Mouse (Mus musculus) forebrain, postnatal 0 days (tissue): ENCODE data around the gene Lgi2. TPM values are rescaled to one million over a fixed set of nuclear protein-coding genes. Genes with fewer than 3 reads are reported as not detected.
A peak's percentile ranks its signal among the peaks of the same experiment; 100 is the strongest.

Source experiments
- ATAC-seq: fragments of 200-750 bp; cut with Nextera tagmentation; 2 replicates; pipeline ENCODE4 v1.8.0; 2017; ENCODE audit warnings: mild to moderate bottlenecking, moderate library complexity
- DNase-seq: peaks from one replicate; pipeline ENCODE4 v3.0.0-alpha.2; 2015
- H3K27ac ChIP-seq: fragments of 300-500 bp; sonication (generic); 2 replicates; pipeline ENCODE4 v1.5.1; 2014; ENCODE audit warnings: low read depth, mild to moderate bottlenecking, antibody characterized with exemption, low read length, moderate library complexity, mixed read lengths
- H3K27me3 ChIP-seq: fragments of 300-500 bp; sonication (generic); 2 replicates; pipeline ENCODE4 v1.6.1; 2014; ENCODE audit warnings: mild to moderate bottlenecking, low read length, mixed read lengths; ENCODE audit not compliant: insufficient read depth
- H3K36me3 ChIP-seq: fragments of 300-500 bp; sonication (generic); 2 replicates; pipeline ENCODE4 v1.6.1; 2014; ENCODE audit warnings: mild to moderate bottlenecking, moderate library complexity; ENCODE audit not compliant: insufficient read depth
- H3K4me1 ChIP-seq: fragments of 300-500 bp; sonication (generic); 2 replicates; pipeline ENCODE4 v1.6.1; 2014; ENCODE audit warnings: antibody characterized with exemption; ENCODE audit not compliant: insufficient read depth
- H3K4me2 ChIP-seq: fragments of 300-500 bp; sonication (generic); 2 replicates; pipeline ENCODE4 v1.6.1; 2014; ENCODE audit warnings: low read depth, mild to moderate bottlenecking, moderate library complexity
- H3K4me3 ChIP-seq: fragments of 300-500 bp; sonication (generic); 2 replicates; pipeline ENCODE4 v1.5.1; 2014; ENCODE audit warnings: low read depth, low read length, mixed read lengths
- H3K9ac ChIP-seq: fragments of 300-500 bp; sonication (generic); 2 replicates; pipeline ENCODE4 v1.6.1; 2014; ENCODE audit warnings: mild to moderate bottlenecking
- H3K9me3 ChIP-seq: fragments of 300-500 bp; sonication (generic); 2 replicates; pipeline ENCODE4 v1.6.1; 2016; ENCODE audit warnings: low read length
- CTCF ChIP-seq: sonication (generic); IDR thresholded peaks from 2 replicates; pipeline ENCODE4 v1.5.1; 2016; ENCODE audit warnings: antibody characterized with exemption, control low read depth, low read depth
- WGBS: fragments of 180-500 bp; shearing (Covaris S2); extraction: QIAGEN DNeasy Blood & Tissue Kit; methylation state at CpG from one replicate; pipeline ENCODE4 v1.1.7; 2014; 5-methylcytosine and 5-hydroxymethylcytosine counted together
- polyA plus RNA-seq: library from polyadenylated mRNA; unstranded; fragments of >200 nt; fragmentation: Nextera tagmentation; extraction: Ambion mirVana; gene quantifications from 2 replicates; pipeline ENCODE4 v1.2.1, GENCODE M21; 2015
- total RNA-seq: library from RNA; depleted of rRNA; stranded (reverse); fragments of >200 nt; gene quantifications from 2 replicates; pipeline ENCODE4 v1.2.3, GENCODE M21; 2014; rRNA removed

Lgi2 gene
- total RNA-seq (14.6 and 15.1 TPM in 2 replicates), polyA plus RNA-seq (4.3 and 6.1 TPM in 2 replicates)

- Histone ChIP-seq H3K9ac (peak within 1 kb of the TSS; percentile 63), H3K4me1 (no peaks in the 10 kb centered on the region), H3K4me3 (peak within 1 kb of the TSS; percentile 65), H3K9me3 (no peaks in the 10 kb centered on the region), H3K27ac (no peak within 1 kb of the TSS), H3K27me3 (peaks cover 6% of the 10 kb centered on the region), H3K4me2 (peak within 1 kb of the TSS; percentile 96), H3K36me3 (no peaks in the 10 kb centered on the region)
- WGBS: 2% methylated on average over 48 of the region's 83 CpGs
- ATAC-seq (peak; percentile 75), DNase-seq (peak; percentile 38)
- TF ChIP-seq CTCF: 0 out of 2 replicates have a peak, but pooled peaks have one; percentile 2
Measured at GRCm38 (mm10) chr5:52565813-52566531, at the start of gene Lgi2. TSS of gene Lgi2 (minus strand) at chr5:52566462.

- WGBS: 63% methylated on average over 9 of the region's 9 CpGs
- Histone ChIP-seq H3K36me3 (no peaks in the 10 kb centered on the region), H3K4me2 (no peak overlapping the region), H3K9me3 (no peaks in the 10 kb centered on the region), H3K4me3 (no peak overlapping the region), H3K9ac (no peak overlapping the region), H3K4me1 (peaks cover 23% of the 10 kb centered on the region; the same call in 1 of the 2 replicates), H3K27ac (no peak overlapping the region), H3K27me3 (no peaks in the 10 kb centered on the region)
- DNase-seq: no peak
- ATAC-seq: no peak
- TF ChIP-seq CTCF: no peak
Measured at GRCm38 (mm10) chr5:52615421-52615820, 49.2 kb upstream of the Lgi2 start.

GRCm38 (mm10) chr5:52614686-52615085 lies 48.4 kb upstream of the Lgi2 start:
- DNase-seq (no peak), ATAC-seq (no peak)
- H3K9me3 ChIP-seq: no peaks in the 10 kb centered on the region
- H3K27ac ChIP-seq: no peak overlapping the region
- H3K4me2 ChIP-seq: no peak overlapping the region
- H3K4me3 ChIP-seq: no peak overlapping the region
- H3K4me1 ChIP-seq: peaks cover 23% of the 10 kb centered on the region; the same call in 1 of the 2 replicates
- no peaks in the 10 kb centered on the region for H3K27me3 ChIP-seq
- no peak overlapping the region for H3K9ac ChIP-seq
- TF ChIP-seq CTCF: no peak
- WGBS: 84% methylated on average over 4 of the region's 4 CpGs
- no peaks in the 10 kb centered on the region for H3K36me3 ChIP-seq

DNA sequence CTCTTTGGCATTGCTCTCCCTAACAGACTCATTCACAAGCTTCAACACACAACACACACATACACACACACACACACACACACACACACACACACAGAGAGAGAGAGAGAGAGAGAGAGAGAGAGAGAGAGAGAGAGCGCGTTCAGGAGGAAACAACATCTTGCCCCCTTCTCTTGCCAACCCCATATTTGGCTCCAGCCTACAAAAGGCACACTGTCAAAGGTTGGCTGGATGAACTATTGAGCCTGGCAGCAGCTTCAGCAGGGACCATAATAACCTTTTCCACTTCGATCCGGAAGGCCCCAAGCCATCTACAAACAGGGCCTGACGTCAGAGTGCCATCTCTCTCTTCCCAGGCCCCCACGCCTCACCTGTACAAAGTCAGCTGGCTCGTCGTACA lies 46.5 kb upstream of the Lgi2 start:
- Histone ChIP-seq H3K36me3 (no peaks in the 10 kb centered on the region), H3K4me3 (no peak overlapping the region), H3K4me1 (peaks cover 17% of the 10 kb centered on the region; the same call in 1 of the 2 replicates), H3K4me2 (no peak overlapping the region), H3K9ac (no peak overlapping the region), H3K9me3 (no peaks in the 10 kb centered on the region), H3K27me3 (no peaks in the 10 kb centered on the region), H3K27ac (no peak overlapping the region)
- ATAC-seq (no peak), DNase-seq (no peak)
- no peak for TF ChIP-seq CTCF
- 77% methylated on average over 8 of the region's 8 CpGs for WGBS

DNA sequence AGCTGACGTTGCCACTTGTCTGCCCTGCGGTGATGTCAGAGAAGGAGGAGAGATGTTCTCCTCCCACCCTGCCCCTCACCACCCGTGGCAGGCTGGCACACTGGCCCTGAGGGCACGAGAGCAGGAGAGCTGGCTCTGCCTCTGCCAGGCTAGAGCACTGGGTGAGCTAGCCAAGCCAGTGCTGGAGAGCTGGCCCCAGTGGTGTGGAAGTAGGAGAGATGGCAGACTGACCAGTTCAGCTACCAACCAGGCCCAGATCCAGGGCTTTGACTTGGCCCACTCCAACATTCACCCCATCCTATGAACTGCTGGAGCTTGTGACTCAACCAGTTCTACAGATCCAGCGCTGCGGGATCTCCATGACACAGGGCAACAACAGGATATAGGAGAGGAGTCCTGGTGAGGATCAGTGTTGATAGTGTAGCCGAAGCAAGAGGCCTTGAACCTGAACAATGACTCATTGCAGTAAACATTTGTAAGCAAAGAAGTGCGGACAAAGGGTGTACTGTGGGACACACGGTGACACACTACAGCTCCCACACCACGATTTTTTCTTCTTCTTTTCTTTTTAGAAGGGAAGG lies 45.1 kb upstream of the Lgi2 start:
- H3K9ac ChIP-seq: no peak overlapping the region
- peak; percentile 57 for ATAC-seq

DNA sequence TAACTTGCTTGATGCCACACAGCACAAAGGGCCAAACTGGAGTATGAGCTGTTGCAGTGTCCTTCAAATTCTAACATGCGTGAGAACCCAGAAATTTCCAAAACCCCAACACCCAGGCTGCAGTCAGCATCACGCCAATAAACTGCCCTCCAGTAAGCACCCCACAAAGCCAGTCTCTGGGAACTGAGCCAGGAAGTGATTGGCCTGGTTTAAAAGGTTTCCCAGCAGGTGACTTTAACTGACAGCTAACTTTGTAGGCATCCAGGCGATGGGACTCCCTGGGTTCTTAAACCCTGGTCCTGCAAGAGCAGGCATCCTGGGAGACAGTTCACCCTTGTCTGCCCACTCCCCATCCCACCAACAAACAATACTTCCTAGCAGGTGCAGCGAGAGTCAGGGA lies 44.0 kb upstream of the Lgi2 start:
- ATAC-seq (no peak), DNase-seq (no peak)
- Histone ChIP-seq H3K9ac (no peak overlapping the region), H3K27ac (no peak overlapping the region), H3K36me3 (no peaks in the 10 kb centered on the region), H3K4me3 (no peak overlapping the region), H3K27me3 (no peaks in the 10 kb centered on the region), H3K9me3 (no peaks in the 10 kb centered on the region), H3K4me1 (no peaks in the 10 kb centered on the region), H3K4me2 (no peak overlapping the region)
- no peak for TF ChIP-seq CTCF
- 29% methylated on average over 4 of the region's 4 CpGs for WGBS

More for the DNA sequence above, 45.1 kb upstream of the Lgi2 start:
- DNase-seq: no peak
- Histone ChIP-seq H3K9me3 (no peaks in the 10 kb centered on the region), H3K36me3 (no peaks in the 10 kb centered on the region), H3K4me3 (no peak overlapping the region), H3K27me3 (no peaks in the 10 kb centered on the region), H3K4me2 (no peak overlapping the region), H3K4me1 (0 out of 2 replicates have a peak, but pooled peaks cover 5% of the 10 kb centered on the region), H3K27ac (no peak overlapping the region)
- WGBS: 71% methylated on average over 10 of the region's 10 CpGs
- no peak for TF ChIP-seq CTCF

DNA sequence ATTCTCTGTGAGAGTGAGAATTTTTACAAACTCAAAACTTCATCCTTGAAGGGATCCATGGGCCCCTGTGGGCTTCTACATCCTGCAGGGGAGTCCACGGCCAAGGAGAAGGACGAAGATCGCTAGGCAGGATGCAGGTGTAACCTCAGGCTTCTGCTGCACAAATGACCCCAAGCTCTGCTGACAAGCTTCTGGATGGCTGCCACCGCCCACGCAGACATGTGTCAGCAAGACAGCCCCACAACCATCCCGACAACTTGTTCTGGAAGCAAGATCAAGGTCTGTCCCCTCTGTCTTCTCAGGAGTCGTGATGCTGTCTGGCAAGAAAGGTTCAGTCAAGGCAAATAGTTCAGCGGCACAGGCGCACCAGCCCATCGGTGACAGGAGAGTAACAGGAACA lies 43.4 kb upstream of the Lgi2 start:
- 77% methylated on average over 10 of the region's 10 CpGs for WGBS

More for the DNA sequence above, 43.4 kb upstream of the Lgi2 start:
- Histone ChIP-seq H3K4me2 (no peak overlapping the region), H3K36me3 (no peaks in the 10 kb centered on the region), H3K4me3 (no peak overlapping the region), H3K27ac (no peak overlapping the region), H3K9ac (no peak overlapping the region), H3K9me3 (no peaks in the 10 kb centered on the region), H3K4me1 (no peaks in the 10 kb centered on the region), H3K27me3 (no peaks in the 10 kb centered on the region)
- no peak for TF ChIP-seq CTCF
- no peak for DNase-seq
- ATAC-seq: no peak
